Mouse (Mus musculus) cerebellum, postnatal 10 days (tissue): ENCODE results near the gene Gm38394.
A peak's percentile ranks its signal among the peaks of the same experiment; 100 is the strongest.

Experiments used
- DNase-seq, 2 experiments: peaks; one replicate each; pipeline ENCODE4 v3.0.0; 2021; ENCODE audit warnings: mixed read lengths in 2 of 2

Gene Gm38394

GRCm38 (mm10) chr1:133663427-133663826 is 2.3 kb upstream of the Gm38394 start:
- no peak for DNase-seq

- no peak for DNase-seq
These were observed 1.8 kb upstream of the Gm38394 start for GRCm38 (mm10) chr1:133662941-133663340.

GRCm38 (mm10) chr1:133660466-133661202 is 484 bp downstream of the Gm38394 start, which contains the start of gene Zbed6:
Gene Zbed6 (minus strand): TSS chr1:133660885.
- peak; percentile 88 to 92 for DNase-seq

- peak; percentile 28 to 34 for DNase-seq
These were observed 2.2 kb downstream of the Gm38394 start for GRCm38 (mm10) chr1:133658878-133659277.

GRCm38 (mm10) chr1:133656811-133657210 is 4.3 kb downstream of the Gm38394 start:
- DNase-seq: peak in 1 of 2 experiments; percentile 14

GRCm38 (mm10) chr1:133653033-133653432 is 8.1 kb downstream of the Gm38394 start:
- no peak for DNase-seq

- DNase-seq: no peak
These were observed 10.6 kb downstream of the Gm38394 start for GRCm38 (mm10) chr1:133650288-133651055.

- DNase-seq: no peak
These were observed 15.5 kb downstream of the Gm38394 start for GRCm38 (mm10) chr1:133645652-133646051.

- DNase-seq: no peak
These were observed 20.0 kb downstream of the Gm38394 start for GRCm38 (mm10) chr1:133641163-133641562.

- DNase-seq: no peak
These were observed 22.6 kb downstream of the Gm38394 start for GRCm38 (mm10) chr1:133638517-133638916.

- DNase-seq: no peak
These were observed 28.9 kb downstream of the Gm38394 start for GRCm38 (mm10) chr1:133632168-133632567.

- DNase-seq: peak in 1 of 2 experiments; percentile 26
These were observed 36.1 kb downstream of the Gm38394 start for GRCm38 (mm10) chr1:133625052-133625451.

- no peak for DNase-seq
These were observed 42.8 kb downstream of the Gm38394 start for GRCm38 (mm10) chr1:133618311-133618710.

- no peak for DNase-seq
These were observed 43.2 kb downstream of the Gm38394 start for GRCm38 (mm10) chr1:133617908-133618307.

- no peak for DNase-seq
These were observed 47.3 kb downstream of the Gm38394 start for GRCm38 (mm10) chr1:133613817-133614216.

GRCm38 (mm10) chr1:133611436-133611835 is 49.7 kb downstream of the Gm38394 start:
- no peak for DNase-seq

- no peak for DNase-seq
These were observed 50.5 kb downstream of the Gm38394 start for GRCm38 (mm10) chr1:133610601-133611000.

GRCm38 (mm10) chr1:133609771-133610502 is 51.2 kb downstream of the Gm38394 start, which contains the start of gene Snrpe:
Gene Snrpe (minus strand): TSS chr1:133610291.
- DNase-seq: peak; percentile 99

- DNase-seq: no peak
These were observed 57.9 kb downstream of the Gm38394 start for GRCm38 (mm10) chr1:133603174-133603573.

- peak; percentile 80 to 83 for DNase-seq
These were observed 64.7 kb downstream of the Gm38394 start for GRCm38 (mm10) chr1:133596298-133597007.

GRCm38 (mm10) chr1:133585995-133586537 is 75.1 kb downstream of the Gm38394 start:
- no peak for DNase-seq

GRCm38 (mm10) chr1:133571293-133571692 is 89.8 kb downstream of the Gm38394 start:
- no peak for DNase-seq
